Mouse (Mus musculus) intestine, embryonic 14.5 days (tissue): ENCODE measurements around the gene Xirp1. TPM values are rescaled to one million over a fixed set of nuclear protein-coding genes. Genes with fewer than 3 reads are reported as not detected.
A peak's percentile ranks its signal among the peaks of the same experiment; 100 is the strongest.

Source experiments
- ATAC-seq: fragments of 200-750 bp; cut with Nextera tagmentation; replicated peaks from 2 replicates; pipeline ENCODE4 v1.8.0; 2017; ENCODE audit warnings: low read depth, moderate number of reproducible peaks, moderate TSS enrichment, moderate library complexity; ENCODE audit not compliant: low FRiP score, low TSS enrichment
- DNase-seq: peaks from one replicate; pipeline ENCODE4 v3.0.0-alpha.2; 2018; ENCODE audit warnings: low spot score
- H3K27ac ChIP-seq: fragments of 300-500 bp; sonication (generic); 2 replicates; pipeline ENCODE4 v1.5.1; 2014; ENCODE audit warnings: low read depth, mild to moderate bottlenecking, control low read depth
- H3K27me3 ChIP-seq: fragments of 300-500 bp; sonication (generic); replicated peaks from 2 replicates; pipeline ENCODE4 v1.6.1; 2014; ENCODE audit warnings: low read length, control low read depth; ENCODE audit not compliant: control insufficient read depth, insufficient read depth
- H3K36me3 ChIP-seq: fragments of 300-500 bp; sonication (generic); 2 replicates; pipeline ENCODE4 v1.6.1; 2014; ENCODE audit warnings: low read length, control low read depth; ENCODE audit not compliant: control insufficient read depth, insufficient read depth
- H3K4me1 ChIP-seq: fragments of 300-500 bp; sonication (generic); replicated peaks from 2 replicates; pipeline ENCODE4 v1.6.1; 2014; ENCODE audit warnings: low read length, control low read depth, mixed read lengths; ENCODE audit not compliant: control insufficient read depth, insufficient read depth
- H3K4me2 ChIP-seq: fragments of 300-500 bp; sonication (generic); 2 replicates; pipeline ENCODE4 v1.6.1; 2014; ENCODE audit warnings: low read length
- H3K4me3 ChIP-seq: fragments of 300-500 bp; sonication (generic); 2 replicates; pipeline ENCODE4 v1.5.1; 2014; ENCODE audit warnings: low read depth, low read length, control low read depth, mixed read lengths
- H3K9ac ChIP-seq: fragments of 300-500 bp; sonication (generic); 2 replicates; pipeline ENCODE4 v1.6.1; 2014; ENCODE audit warnings: mild to moderate bottlenecking, low read length
- H3K9me3 ChIP-seq: fragments of 300-500 bp; sonication (generic); 2 replicates; pipeline ENCODE4 v1.6.1; 2016; ENCODE audit warnings: low read length, control low read depth; ENCODE audit not compliant: control insufficient read depth
- WGBS: fragments of 180-500 bp; shearing (Covaris S2); extraction: QIAGEN DNeasy Blood & Tissue Kit; methylation state at CpG from one replicate; pipeline ENCODE4 v1.1.7; 2014; 5-methylcytosine and 5-hydroxymethylcytosine counted together
- polyA plus RNA-seq: library from polyadenylated mRNA; unstranded; fragments of >200 nt; fragmentation: Nextera tagmentation; extraction: Ambion mirVana; gene quantifications from 2 replicates; pipeline ENCODE4 v1.2.1, GENCODE M21; 2014

Gene Xirp1
- polyA plus RNA-seq, 1 experiment from 2014 or later = not detected

GRCm38 (mm10) chr9:119988304-119988703 is 35.1 kb downstream of the Xirp1 start:
- H3K4me2 ChIP-seq = no peak overlapping the region
- H3K27me3 ChIP-seq = no peaks in the 10 kb centered on the region
- ATAC-seq = no peak
- H3K9ac ChIP-seq = no peak overlapping the region
- H3K4me3 ChIP-seq = no peak overlapping the region
- DNase-seq = no peak
- no peaks in the 10 kb centered on the region for H3K9me3 ChIP-seq
- peaks cover 20% of the 10 kb centered on the region; the same call in 1 of the 2 replicates for H3K4me1 ChIP-seq
- H3K27ac ChIP-seq = no peak overlapping the region
- no peaks in the 10 kb centered on the region for H3K36me3 ChIP-seq
- 39% methylated on average over 7 of the region's 7 CpGs for WGBS

DNA sequence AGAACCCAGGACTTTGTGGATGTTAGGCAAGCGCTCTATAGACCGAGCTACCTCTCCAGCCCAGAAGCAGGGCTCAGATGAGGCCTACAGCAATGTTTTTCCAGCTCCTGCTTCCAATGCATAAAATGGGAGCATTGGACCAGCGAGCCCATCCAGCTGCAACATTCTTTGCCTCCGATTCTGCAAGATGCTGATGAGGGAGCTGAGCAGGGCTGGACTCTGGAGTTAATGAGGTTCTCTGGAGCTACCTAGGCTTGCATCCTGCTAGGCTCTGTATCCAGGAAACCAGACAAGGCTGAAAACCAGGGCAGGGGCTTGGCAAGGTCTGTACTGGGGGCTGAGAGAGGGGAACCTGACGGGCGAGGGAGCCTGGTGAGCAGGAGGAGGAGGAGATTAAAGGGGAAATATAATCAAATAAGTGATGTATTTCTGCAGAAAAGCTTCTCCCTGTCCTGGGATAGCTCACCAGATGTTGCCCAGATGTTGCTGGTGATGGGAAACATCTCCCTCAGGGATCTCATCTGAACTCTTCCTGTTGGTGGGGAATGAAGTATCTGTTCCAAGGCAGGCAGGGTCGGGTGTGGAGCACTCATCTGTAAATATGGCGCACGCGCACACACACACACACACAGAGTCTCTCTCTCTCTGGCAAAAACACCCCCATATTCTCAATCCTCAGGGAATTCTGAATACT is 37.4 kb downstream of the Xirp1 start:
- Histone ChIP-seq H3K27me3 (no peaks in the 10 kb centered on the region), H3K4me2 (no peak overlapping the region), H3K9ac (no peak overlapping the region), H3K4me3 (no peak overlapping the region), H3K9me3 (no peaks in the 10 kb centered on the region), H3K27ac (peak overlapping the region; percentile 38; the same call in 1 of the 2 replicates), H3K36me3 (no peaks in the 10 kb centered on the region), H3K4me1 (peaks cover 37% of the 10 kb centered on the region)
- ATAC-seq (no peak), DNase-seq (no peak)
- 54% methylated on average over 10 of the region's 10 CpGs for WGBS

DNA sequence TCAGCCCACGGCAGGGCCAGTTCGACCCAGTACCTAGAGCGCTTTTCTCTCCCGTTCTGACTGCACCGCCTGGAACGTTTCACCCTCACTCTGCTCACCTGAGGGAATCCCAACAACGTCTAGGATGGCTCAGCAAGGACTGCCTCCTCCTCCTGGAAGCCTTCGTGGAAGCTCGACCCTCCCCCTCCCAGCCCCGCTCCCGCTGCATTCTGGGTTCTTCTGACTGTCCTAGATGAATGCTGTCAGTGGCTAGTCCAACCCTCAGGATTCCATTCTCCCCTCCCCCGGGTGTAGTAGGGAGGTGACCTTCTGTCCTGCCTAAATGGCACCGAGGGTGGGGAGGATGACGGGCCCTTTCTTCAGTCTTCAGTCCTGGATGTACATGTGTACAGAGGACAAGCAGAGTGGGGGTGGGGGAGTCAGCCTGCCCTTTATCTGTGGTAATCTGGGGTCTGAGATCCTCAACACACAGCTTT is 38.8 kb downstream of the Xirp1 start, which contains the start of gene Csrnp1:
Gene Csrnp1 (minus strand): TSS at position 123 of the 476 bp plus-strand sequence.
- Histone ChIP-seq H3K4me1 (peaks cover 51% of the 10 kb centered on the region), H3K27ac (peak within 1 kb of the TSS; percentile 75), H3K4me2 (peak within 1 kb of the TSS; percentile 90), H3K27me3 (no peaks in the 10 kb centered on the region), H3K36me3 (no peaks in the 10 kb centered on the region), H3K4me3 (peak within 1 kb of the TSS; percentile 68), H3K9me3 (no peaks in the 10 kb centered on the region), H3K9ac (peak within 1 kb of the TSS; percentile 64)
- peak; percentile 72 for DNase-seq
- no peak for ATAC-seq
- WGBS = 9% methylated on average over 14 of the region's 14 CpGs

DNA sequence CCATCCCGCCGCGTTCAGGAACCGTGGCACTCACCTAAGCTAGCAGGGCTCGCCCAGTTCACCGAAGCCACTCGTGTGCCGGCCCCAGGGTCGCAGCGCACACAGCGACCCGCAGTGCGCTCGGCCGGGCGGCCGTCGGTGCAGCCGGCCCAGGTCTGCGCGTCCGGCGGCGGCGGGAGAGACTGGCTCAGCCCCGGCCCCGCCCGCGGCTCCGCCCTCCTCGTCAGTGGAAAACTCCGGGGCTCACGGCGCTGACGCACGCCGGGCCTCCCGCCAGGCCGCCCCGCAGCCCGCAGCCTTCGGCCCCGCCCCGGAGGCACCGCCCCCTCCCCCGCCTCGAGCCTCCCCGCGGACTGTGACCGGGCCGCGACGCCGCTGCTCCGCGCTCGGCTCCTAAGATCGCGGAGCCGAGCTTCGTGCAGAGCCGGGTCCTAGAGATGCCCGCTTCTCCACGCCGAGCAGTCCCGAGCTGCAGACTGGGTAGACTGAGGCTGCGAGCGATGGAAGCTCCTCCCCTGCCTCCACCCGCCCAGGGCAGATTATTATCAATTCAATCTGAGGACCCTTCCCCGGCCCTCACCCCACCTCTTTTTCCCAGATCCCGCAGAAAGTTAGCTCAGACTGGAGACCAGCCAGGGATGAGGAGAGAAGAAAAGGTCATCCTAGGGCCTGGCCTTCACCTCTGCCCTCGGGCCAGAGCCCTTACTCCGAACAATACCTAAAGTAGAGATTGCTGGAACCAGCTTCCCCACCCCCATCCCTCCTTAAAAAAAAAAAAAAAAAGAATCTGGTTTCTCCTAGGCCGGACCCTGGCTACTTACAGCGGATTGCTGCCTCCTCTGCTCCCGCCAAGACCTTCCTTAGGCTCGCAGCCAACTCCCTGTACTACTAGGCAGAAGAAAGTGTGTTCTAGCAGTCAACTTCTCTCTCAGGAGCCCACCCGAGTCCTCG is 39.5 kb downstream of the Xirp1 start:
- Histone ChIP-seq H3K9me3 (no peaks in the 10 kb centered on the region), H3K9ac (peak overlapping the region; percentile 64), H3K36me3 (no peaks in the 10 kb centered on the region), H3K4me1 (peaks cover 54% of the 10 kb centered on the region), H3K4me2 (peak overlapping the region; percentile 90), H3K4me3 (peak overlapping the region; percentile 68), H3K27ac (peak overlapping the region; percentile 75), H3K27me3 (no peaks in the 10 kb centered on the region)
- ATAC-seq (peak; percentile 80), DNase-seq (peak; percentile 90)
- WGBS = 1% methylated on average over 79 of the region's 79 CpGs

- peak; percentile 71 for DNase-seq
- Histone ChIP-seq H3K27ac (peak overlapping the region; percentile 92), H3K4me1 (peaks cover 62% of the 10 kb centered on the region), H3K4me3 (peak overlapping the region; percentile 68), H3K9ac (peak overlapping the region; percentile 64), H3K27me3 (no peaks in the 10 kb centered on the region), H3K36me3 (no peaks in the 10 kb centered on the region), H3K4me2 (peak overlapping the region; percentile 90), H3K9me3 (no peaks in the 10 kb centered on the region)
- no peak for ATAC-seq
- WGBS = under 1% methylated on average over 45 of the region's 48 CpGs
Measured at GRCm38 (mm10) chr9:119982956-119983551, 40.3 kb downstream of the Xirp1 start.

- DNase-seq (peak; percentile 78), ATAC-seq (peak; percentile 24)
- Histone ChIP-seq H3K4me3 (peak overlapping the region; percentile 68), H3K9me3 (no peaks in the 10 kb centered on the region), H3K36me3 (no peaks in the 10 kb centered on the region), H3K9ac (peak overlapping the region; percentile 64; the same call in 1 of the 2 replicates), H3K4me1 (peaks cover 69% of the 10 kb centered on the region), H3K4me2 (peak overlapping the region; percentile 90), H3K27ac (peak overlapping the region; percentile 92; the same call in 1 of the 2 replicates), H3K27me3 (no peaks in the 10 kb centered on the region)
- WGBS = under 1% methylated on average over 11 of the region's 11 CpGs
Measured at GRCm38 (mm10) chr9:119982241-119982811, 41.1 kb downstream of the Xirp1 start.

DNA sequence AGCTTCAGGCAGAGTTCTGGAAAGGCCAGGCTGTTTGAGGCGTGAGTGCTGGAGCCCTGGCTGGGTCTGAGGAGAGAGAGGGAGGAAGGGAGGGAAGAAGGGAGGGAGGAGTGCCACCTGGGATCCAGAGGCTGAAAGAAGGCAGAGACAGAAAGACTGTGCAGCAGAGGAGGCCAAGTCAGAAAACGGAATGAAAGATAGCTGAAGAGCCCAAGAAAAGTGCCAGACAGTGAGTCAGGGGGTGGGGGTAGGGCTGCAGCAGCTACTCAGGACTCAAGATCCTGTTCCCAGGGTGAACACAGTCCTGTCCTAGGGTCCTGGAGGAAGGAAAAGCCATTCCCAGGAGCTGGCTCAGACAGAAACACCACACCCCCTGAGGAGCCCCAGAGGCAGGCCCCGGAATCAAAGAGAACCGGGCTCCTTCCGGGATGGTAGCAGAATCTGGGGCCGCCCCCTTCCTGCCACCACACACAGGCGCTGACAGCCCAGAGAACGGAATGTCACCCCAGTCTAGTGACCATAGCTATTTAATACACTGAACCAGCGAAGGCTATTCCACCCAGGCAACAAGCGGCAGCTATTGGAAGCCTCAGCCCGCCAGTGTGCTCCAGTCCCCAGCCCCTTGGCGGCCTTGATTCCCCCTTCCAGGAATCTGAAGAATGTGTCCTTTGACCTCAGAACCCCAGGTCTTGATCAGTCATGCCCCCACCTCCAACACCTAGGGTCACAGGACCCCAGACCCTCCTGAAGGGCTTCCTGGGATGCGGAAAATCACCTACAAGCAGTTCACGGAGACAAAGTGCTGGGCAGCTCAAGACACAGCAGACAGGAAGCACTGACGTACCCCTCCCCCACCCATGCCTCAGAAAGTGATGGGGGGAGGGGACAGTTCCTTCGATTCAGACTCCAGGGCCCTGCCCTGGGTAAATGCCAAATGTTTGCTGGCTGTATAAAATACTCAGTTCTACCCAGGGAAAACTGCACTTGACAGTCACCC is 41.9 kb downstream of the Xirp1 start:
- Histone ChIP-seq H3K9me3 (no peaks in the 10 kb centered on the region), H3K4me3 (peak overlapping the region; percentile 68), H3K36me3 (no peaks in the 10 kb centered on the region), H3K9ac (peak overlapping the region; percentile 41), H3K4me2 (peak overlapping the region; percentile 90), H3K4me1 (peaks cover 76% of the 10 kb centered on the region), H3K27me3 (no peaks in the 10 kb centered on the region), H3K27ac (peak overlapping the region; percentile 92)
- peak; percentile 81 for DNase-seq
- ATAC-seq = peak; percentile 17
- WGBS = 0% methylated on average over 16 of the region's 16 CpGs
